10 mouse cellular contexts compared by ENCODE assay signal in the genomic region with DNA sequence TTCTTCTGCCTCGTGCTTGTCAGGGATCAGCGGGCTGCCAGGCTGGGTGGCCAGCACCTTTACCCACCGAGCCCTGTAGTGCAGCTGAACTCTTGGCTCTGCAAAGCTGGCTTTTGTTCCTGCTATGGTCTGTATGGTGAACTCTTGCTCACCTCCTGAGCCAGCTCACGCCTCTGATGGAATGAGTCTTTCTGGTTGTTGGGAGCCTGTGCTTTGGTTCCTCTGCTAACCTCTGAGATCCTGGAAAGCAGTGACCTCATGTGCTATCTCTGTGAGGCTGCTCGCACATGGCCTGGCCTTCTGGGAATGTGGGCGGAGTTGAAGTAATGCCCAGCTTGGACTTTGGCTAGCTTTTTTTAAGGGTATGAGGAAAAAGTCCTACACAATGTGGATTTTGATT. TPM values are rescaled to one million over a fixed set of nuclear protein-coding genes. Genes with fewer than 3 reads are reported as not detected.
DNase-seq lines count a peak whose midpoint lies in the region; ATAC-seq and TF ChIP-seq lines count a peak whose summit lies in the region.
"Had no signal": no experiment of that assay in that cellular context is flagged by ENCODE, and none has a peak within 500 bp of the region (broad histone marks: within the 10 kb centered on the region; RNA-seq: fewer than 3 reads in every experiment).

No protein-coding gene starts in this region.

- intact Hi-C loops in left cerebral cortex, postnatal 36 days (cut with DNase I): no loop called here

- no peak for TF ChIP-seq CTCF in lung, adult 2 months (IDR thresholded peaks at IDR 0.05; ENCODE audit: insufficient read depth, low read length)

- peaks cover 56% of the 10 kb centered on the region for H3K36me3 ChIP-seq in kidney, embryonic 15.5 days

- ATAC-seq in kidney, embryonic 15.5 days (replicated peaks; ENCODE audit: low FRiP score): peak; percentile 40; the same call in 1 of the 2 replicates

- H3K4me2 ChIP-seq in kidney, embryonic 15.5 days: no peak overlapping the region
- H3K4me2 ChIP-seq: neural tube, embryonic 13.5 days had no signal

- H3K9ac ChIP-seq in kidney, embryonic 15.5 days: 0 out of 2 replicates have a peak overlapping the region, but pooled peaks have one; percentile 4
- H3K9ac ChIP-seq: neural tube, embryonic 13.5 days had no signal

- peak; percentile 32 to 40 for DNase-seq in lung, adult 18-20 months
- no peak for DNase-seq in lung, adult 2 months
- DNase-seq in heart, adult 18-20 months: peak; percentile 74 to 76
- DNase-seq in lung, postnatal 4 days: peak; percentile 27 to 49
- no peak for DNase-seq in spleen, postnatal 14 days (ENCODE audit: low spot score in 2 of 2)
- no peak for DNase-seq in layer of hippocampus, postnatal 36 days
- DNase-seq in left cerebral cortex, postnatal 36 days (ENCODE audit: low spot score in 2 of 2): no peak

- no peak for TF ChIP-seq POLR2A in lung, adult 2 months (IDR thresholded peaks at IDR 0.05; ENCODE audit: borderline replicate concordance, extremely low read depth, low read depth, low read length)

- H3K27me3 ChIP-seq in kidney, embryonic 15.5 days: no peaks in the 10 kb centered on the region
- H3K27me3 ChIP-seq: CH12.LX; neural tube, embryonic 13.5 days had no signal

- 36% methylated on average over 6 of the region's 6 CpGs for WGBS in lung, adult 2 months
- 43% methylated on average over 6 of the region's 6 CpGs for WGBS in kidney, embryonic 15.5 days

- H3K4me1 ChIP-seq in lung, adult 2 months (ENCODE audit: control insufficient read depth, insufficient read depth, low read length): peaks cover 18% of the 10 kb centered on the region
- H3K4me1 ChIP-seq in kidney, embryonic 15.5 days: peaks cover 60% of the 10 kb centered on the region

- H3K27ac ChIP-seq in kidney, embryonic 15.5 days: peak overlapping the region; percentile 89
- H3K27ac ChIP-seq: neural tube, embryonic 13.5 days had no signal

- H3K4me3 ChIP-seq in lung, adult 2 months (replicated peaks; ENCODE audit: extremely low read depth, low read depth, low read length): no peak overlapping the region
- no peak overlapping the region for H3K4me3 ChIP-seq in kidney, embryonic 15.5 days (replicated peaks)
- H3K4me3 ChIP-seq: neural tube, embryonic 13.5 days had no signal

- H3K9me3 ChIP-seq in kidney, embryonic 15.5 days (replicated peaks): no peaks in the 10 kb centered on the region
- H3K9me3 ChIP-seq: neural tube, embryonic 13.5 days had no signal

RNA-seq across cellular contexts. Expression of gene Helz, which starts 26.1 kb away (rescaled TPM):
- polyA plus RNA-seq in lung, adult 2 months (2012; rRNA removed): 13.1 and 15.4 TPM in 2 replicates
- 10 to 100 TPM; 23.8 to 26.8 TPM for total RNA-seq in heart, adult 18-20 months (2021)
- polyA plus RNA-seq in kidney, embryonic 15.5 days (2015; fragmentation: Nextera tagmentation; extraction: Ambion mirVana): 22.5 and 22.9 TPM in 2 replicates
- 10 to 100 TPM; 41.4 to 52.6 TPM for total RNA-seq in layer of hippocampus, postnatal 36 days (2021)
- 10 to 100 TPM; 41.4 to 54.6 TPM for total RNA-seq in left cerebral cortex, postnatal 36 days (2021)

Comparison
In these comparisons a context has a peak if more than half of its experiments do, and no peak if none do; other contexts are left out.
1. DNase-seq: peak in lung, adult 18-20 months (2 of 2), heart, adult 18-20 months (2 of 2) and lung, postnatal 4 days (2 of 2); none in lung, adult 2 months (single experiment), spleen, postnatal 14 days (0 of 2), layer of hippocampus, postnatal 36 days (0 of 2) and left cerebral cortex, postnatal 36 days (0 of 2).